Mouse (Mus musculus): Measurements from ENCODE around the gene BC051019. TPM values are rescaled to one million over a fixed set of nuclear protein-coding genes. Genes with fewer than 3 reads are reported as not detected.

The BC051019 gene
- polyA plus RNA-seq, 1 experiment from 2014 or later = not detected

- Histone ChIP-seq H3K27me3 (ENCODE audit: control insufficient read depth, insufficient read depth, low read length) (no peaks in the 10 kb centered on the region), H3K9ac (ENCODE audit: low read length) (peak overlapping the region; percentile 91), H3K36me3 (ENCODE audit: control insufficient read depth, insufficient read depth, low read length) (no peaks in the 10 kb centered on the region), H3K9me3 (ENCODE audit: control insufficient read depth, low read length) (no peaks in the 10 kb centered on the region), H3K27ac (replicated peaks in 1 of 2; ENCODE audit: control insufficient read depth in 1 of 2, insufficient read depth in 1 of 2, low read depth in 2 of 2, low read length in 2 of 2) (peak overlapping the region; percentile 94 to 97), H3K4me2 (ENCODE audit: low read length) (peak overlapping the region; percentile 86), H3K4me3 (ENCODE audit: control insufficient read depth in 1 of 2, insufficient read depth in 1 of 2, low read depth in 1 of 2, low read length in 2 of 2) (peak overlapping the region; percentile 64 to 65), H3K4me1 (ENCODE audit: control insufficient read depth in 2 of 2, insufficient read depth in 2 of 2, low read length in 2 of 2) (peaks cover 2 to 31% of the 10 kb centered on the region in 2 experiments)
- WGBS = under 1% methylated on average over 34 of the region's 44 CpGs
- peak; percentile 93 for ATAC-seq (ENCODE audit: insufficient number of reproducible peaks, insufficient read depth, low FRiP score, low read depth)
These were observed 51.8 kb downstream of the BC051019 start for GRCm38 (mm10) chr7:109671581-109672471.

- Histone ChIP-seq H3K9ac (ENCODE audit: low read length) (0 out of 2 replicates have a peak overlapping the region, but pooled peaks have one; percentile 16), H3K4me2 (ENCODE audit: low read length) (peak overlapping the region; percentile 86), H3K27ac (replicated peaks in 1 of 2; ENCODE audit: control insufficient read depth in 1 of 2, insufficient read depth in 1 of 2, low read depth in 2 of 2, low read length in 2 of 2) (no peak overlapping the region), H3K9me3 (ENCODE audit: control insufficient read depth, low read length) (no peaks in the 10 kb centered on the region), H3K4me1 (ENCODE audit: control insufficient read depth in 2 of 2, insufficient read depth in 2 of 2, low read length in 2 of 2) (peaks cover 2 to 31% of the 10 kb centered on the region in 2 experiments), H3K27me3 (ENCODE audit: control insufficient read depth, insufficient read depth, low read length) (no peaks in the 10 kb centered on the region), H3K36me3 (ENCODE audit: control insufficient read depth, insufficient read depth, low read length) (no peaks in the 10 kb centered on the region), H3K4me3 (ENCODE audit: control insufficient read depth in 1 of 2, insufficient read depth in 1 of 2, low read depth in 1 of 2, low read length in 2 of 2) (no peak overlapping the region; a peak in 1 of 4 replicates)
- 60% methylated on average over 5 of the region's 5 CpGs for WGBS
- no peak for ATAC-seq (ENCODE audit: insufficient number of reproducible peaks, insufficient read depth, low FRiP score, low read depth)
These were observed 54.1 kb downstream of the BC051019 start for GRCm38 (mm10) chr7:109669426-109670170.

GRCm38 (mm10) chr7:109666664-109667063, 57.0 kb downstream of the BC051019 start:
- Histone ChIP-seq H3K27me3 (ENCODE audit: control insufficient read depth, insufficient read depth, low read length) (no peaks in the 10 kb centered on the region), H3K36me3 (ENCODE audit: control insufficient read depth, insufficient read depth, low read length) (no peaks in the 10 kb centered on the region), H3K4me2 (ENCODE audit: low read length) (no peak overlapping the region), H3K27ac (replicated peaks in 1 of 2; ENCODE audit: control insufficient read depth in 1 of 2, insufficient read depth in 1 of 2, low read depth in 2 of 2, low read length in 2 of 2) (no peak overlapping the region), H3K4me3 (ENCODE audit: control insufficient read depth in 1 of 2, insufficient read depth in 1 of 2, low read depth in 1 of 2, low read length in 2 of 2) (no peak overlapping the region), H3K9me3 (ENCODE audit: control insufficient read depth, low read length) (no peaks in the 10 kb centered on the region), H3K4me1 (ENCODE audit: control insufficient read depth in 2 of 2, insufficient read depth in 2 of 2, low read length in 2 of 2) (peaks cover 2 to 20% of the 10 kb centered on the region in 2 experiments), H3K9ac (ENCODE audit: low read length) (no peak overlapping the region)
- WGBS = 83% methylated on average over 5 of the region's 5 CpGs
- ATAC-seq (ENCODE audit: insufficient number of reproducible peaks, insufficient read depth, low FRiP score, low read depth) = no peak

GRCm38 (mm10) chr7:109662626-109663025, 61.0 kb downstream of the BC051019 start:
- no peaks in the 10 kb centered on the region for H3K27me3 ChIP-seq (ENCODE audit: control insufficient read depth, insufficient read depth, low read length)
- no peak overlapping the region for H3K4me2 ChIP-seq (ENCODE audit: low read length)
- no peak overlapping the region for H3K27ac ChIP-seq (replicated peaks in 1 of 2; ENCODE audit: control insufficient read depth in 1 of 2, insufficient read depth in 1 of 2, low read depth in 2 of 2, low read length in 2 of 2)
- H3K4me3 ChIP-seq (ENCODE audit: control insufficient read depth in 1 of 2, insufficient read depth in 1 of 2, low read depth in 1 of 2, low read length in 2 of 2) = no peak overlapping the region
- ATAC-seq (ENCODE audit: insufficient number of reproducible peaks, insufficient read depth, low FRiP score, low read depth) = no peak
- H3K36me3 ChIP-seq (ENCODE audit: control insufficient read depth, insufficient read depth, low read length) = no peaks in the 10 kb centered on the region
- no peak overlapping the region for H3K9ac ChIP-seq (ENCODE audit: low read length)
- no peaks in the 10 kb centered on the region for H3K9me3 ChIP-seq (ENCODE audit: control insufficient read depth, low read length)
- H3K4me1 ChIP-seq (ENCODE audit: control insufficient read depth in 2 of 2, insufficient read depth in 2 of 2, low read length in 2 of 2) = peaks cover 0 to 5% of the 10 kb centered on the region in 2 experiments; a peak in 1 of 4 replicates
- 89% methylated on average over 4 of the region's 4 CpGs for WGBS

Other genes with a start within 250 kb of the BC051019 start
- 0.11 and 0.13 TPM in 2 replicates for gene Trim66, start 215.7 kb downstream of the BC051019 start, polyA plus RNA-seq (2014; fragmentation: Nextera tagmentation; extraction: Ambion mirVana)
- 82.8 and 86.9 TPM in 2 replicates for gene Rpl27a, start 204.7 kb downstream of the BC051019 start, polyA plus RNA-seq (2014; fragmentation: Nextera tagmentation; extraction: Ambion mirVana)
- 27.7 and 29.9 TPM in 2 replicates for gene St5, start 20.2 kb downstream of the BC051019 start, polyA plus RNA-seq (2014; fragmentation: Nextera tagmentation; extraction: Ambion mirVana)
- gene Akip1, start 20.2 kb downstream of the BC051019 start, polyA plus RNA-seq (2014; fragmentation: Nextera tagmentation; extraction: Ambion mirVana) = 32.3 and 33.1 TPM in 2 replicates
- not detected in 2 replicates for gene Ascl3, start 7.9 kb upstream of the BC051019 start, polyA plus RNA-seq (2014; fragmentation: Nextera tagmentation; extraction: Ambion mirVana)
- 64.2 and 66.1 TPM in 2 replicates for gene Tmem9b, start 29.0 kb upstream of the BC051019 start, polyA plus RNA-seq (2014; fragmentation: Nextera tagmentation; extraction: Ambion mirVana)
- gene Nrip3, start 58.2 kb upstream of the BC051019 start, polyA plus RNA-seq (2014; fragmentation: Nextera tagmentation; extraction: Ambion mirVana) = 0.50 and 0.82 TPM in 2 replicates
- 12.2 and 12.4 TPM in 2 replicates for gene Scube2, start 141.8 kb upstream of the BC051019 start, polyA plus RNA-seq (2014; fragmentation: Nextera tagmentation; extraction: Ambion mirVana)
- 62.6 and 66.1 TPM in 2 replicates for gene Dennd5a, start 236.6 kb upstream of the BC051019 start, polyA plus RNA-seq (2014; fragmentation: Nextera tagmentation; extraction: Ambion mirVana)